Mouse (Mus musculus) layer of hippocampus, adult 11-12 months (tissue): ENCODE results near the gene Rnf213.

ENCODE experiments used
- DNase-seq: peaks from one replicate; pipeline ENCODE4 v3.0.0; 2022; ENCODE audit warnings: low spot score

Rnf213 gene

DNA sequence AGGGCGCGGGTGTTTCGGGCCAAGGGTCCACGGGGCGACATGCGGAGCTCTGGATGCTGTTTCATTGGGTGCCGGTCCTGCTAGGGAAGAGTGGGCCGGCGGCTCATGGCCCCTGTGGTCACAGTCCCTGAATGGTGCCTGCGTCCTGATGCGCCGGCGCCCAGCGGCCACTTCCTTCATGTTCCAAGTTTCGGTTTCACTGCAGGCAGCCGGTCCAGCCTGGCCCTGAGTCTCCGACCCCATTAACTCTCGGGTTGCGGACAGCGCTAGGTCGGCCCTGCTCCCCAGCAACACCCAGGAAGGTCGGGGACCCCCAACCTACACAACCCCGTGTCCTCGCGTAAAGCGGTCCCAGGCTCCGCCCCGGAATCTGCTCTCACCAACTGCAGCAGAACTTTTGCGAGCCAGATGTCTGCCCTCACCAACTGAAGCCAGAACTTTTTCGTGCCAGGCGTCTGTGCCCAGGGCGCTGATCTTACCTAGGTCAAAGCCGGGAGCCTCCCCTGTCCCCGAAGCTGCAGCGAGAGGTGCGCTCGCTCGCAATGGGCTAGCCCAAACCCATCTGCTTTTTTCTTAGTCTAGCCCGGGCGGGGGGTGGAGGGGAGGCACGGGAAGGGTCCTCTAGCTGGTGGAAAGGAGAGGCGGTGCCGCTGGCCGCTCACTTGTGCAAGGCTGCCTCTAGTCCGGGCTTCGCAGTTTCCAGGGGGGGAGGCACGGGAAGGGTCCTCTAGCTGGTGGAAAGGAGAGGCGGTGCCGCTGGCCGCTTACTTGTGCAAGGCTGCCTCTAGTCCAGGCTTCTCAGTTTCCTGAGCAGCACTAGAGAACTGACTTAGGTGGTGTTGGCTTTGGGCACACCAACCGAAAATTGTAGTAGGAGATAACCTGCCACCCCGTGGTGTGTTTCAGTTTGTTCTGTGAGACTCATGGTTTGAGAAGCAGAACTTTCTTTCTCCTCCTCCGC lies 2.3 kb upstream of the Rnf213 start:
- peak; percentile 64 for DNase-seq

DNA sequence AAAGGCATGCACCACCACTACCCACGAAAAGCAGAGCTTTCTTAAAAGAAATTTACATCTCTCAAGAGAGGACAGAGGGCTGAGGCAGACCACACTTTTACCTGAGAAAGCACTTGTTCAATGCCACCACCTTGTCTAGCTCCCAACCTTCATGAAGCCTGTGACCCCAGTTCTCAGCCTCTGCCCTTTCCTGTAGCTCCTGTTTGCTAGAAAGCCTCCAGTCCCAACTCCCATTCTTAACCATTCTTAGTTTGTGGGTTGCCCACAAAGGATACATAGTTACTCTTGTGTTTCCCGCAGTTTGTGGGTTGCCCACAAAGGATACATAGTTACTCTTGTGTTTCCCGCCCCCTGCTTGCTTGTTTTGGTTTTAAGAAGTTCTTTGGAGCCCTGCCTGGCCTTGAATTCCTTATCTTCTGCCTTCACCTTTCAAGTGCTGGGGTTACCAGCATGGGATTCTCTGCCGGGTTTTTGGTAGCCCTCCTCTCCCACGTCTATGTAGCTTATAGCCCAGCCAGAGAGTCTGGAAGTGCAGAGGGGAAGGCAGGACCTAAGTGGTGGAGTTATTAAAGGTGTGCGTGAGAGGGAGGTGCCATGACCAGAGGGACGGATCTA lies 1.4 kb upstream of the Rnf213 start:
- DNase-seq, result no peak

DNA sequence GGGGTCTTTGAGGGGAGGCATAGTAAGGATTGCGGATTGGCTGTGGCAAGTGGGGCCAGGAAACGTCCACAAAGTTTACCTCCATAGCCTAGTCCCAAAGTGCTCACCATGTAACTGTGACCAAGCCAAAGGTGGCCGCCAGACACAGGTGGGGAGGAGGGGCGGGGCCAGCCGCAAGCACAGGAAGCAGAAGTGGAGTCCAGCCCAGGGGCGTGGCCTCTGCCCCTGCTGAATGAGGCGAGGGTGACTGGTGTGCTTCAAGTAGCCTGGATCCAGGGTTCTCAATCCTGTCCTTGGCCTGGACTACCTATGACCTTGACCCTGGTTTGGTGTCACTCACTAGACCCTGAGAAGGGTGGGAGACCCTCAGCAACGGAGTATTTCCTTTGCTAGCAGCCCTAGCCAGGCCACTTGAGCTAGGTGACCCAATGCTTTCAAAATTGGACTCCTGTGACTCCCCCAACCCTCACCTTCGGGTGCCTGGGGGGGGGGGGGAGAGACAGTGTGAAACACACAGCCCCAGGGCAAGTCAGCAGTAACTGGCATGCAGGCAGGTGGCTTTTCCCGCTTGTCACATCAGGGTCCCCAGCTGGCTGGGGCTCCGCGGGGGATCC lies 792 bp upstream of the Rnf213 start:
- DNase-seq, result peak; percentile 28

DNA sequence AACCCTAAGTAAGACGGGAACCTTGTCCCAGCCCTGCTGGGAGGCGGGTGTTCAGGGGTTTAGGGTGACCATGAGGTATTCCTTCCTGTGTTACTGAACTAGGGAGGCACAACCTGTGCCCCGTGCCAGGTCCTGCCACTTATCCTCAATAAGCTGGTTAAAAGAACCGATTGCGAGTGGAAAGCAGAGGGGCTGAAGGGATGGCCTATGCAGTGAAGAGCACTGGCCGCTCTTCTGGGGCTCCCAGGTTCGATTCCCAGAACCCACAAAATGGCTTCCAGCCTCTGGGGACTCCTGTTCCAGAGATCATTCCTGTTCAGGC lies 544 bp downstream of the Rnf213 start:
- DNase-seq, result no peak

DNA sequence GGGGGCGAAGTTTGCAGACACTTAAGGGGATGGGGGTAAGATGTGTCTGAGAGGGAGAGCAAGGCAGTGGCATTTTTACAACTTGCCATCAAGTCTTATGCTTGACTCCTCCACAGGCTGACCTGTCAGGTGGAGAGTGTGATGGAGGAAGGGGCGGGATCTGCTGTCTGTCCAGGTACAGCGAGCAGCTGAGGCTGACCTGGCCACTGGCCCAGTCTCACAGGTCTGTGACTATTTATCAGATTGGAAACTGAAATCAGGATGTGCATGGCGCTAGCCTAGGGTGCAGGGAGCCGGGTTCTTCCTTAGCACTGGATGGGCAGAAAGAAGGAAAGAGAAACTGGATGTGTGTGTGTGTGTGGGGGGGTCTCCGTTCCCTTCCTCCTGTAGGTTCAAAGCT lies 1.3 kb downstream of the Rnf213 start:
- no peak for DNase-seq

DNA sequence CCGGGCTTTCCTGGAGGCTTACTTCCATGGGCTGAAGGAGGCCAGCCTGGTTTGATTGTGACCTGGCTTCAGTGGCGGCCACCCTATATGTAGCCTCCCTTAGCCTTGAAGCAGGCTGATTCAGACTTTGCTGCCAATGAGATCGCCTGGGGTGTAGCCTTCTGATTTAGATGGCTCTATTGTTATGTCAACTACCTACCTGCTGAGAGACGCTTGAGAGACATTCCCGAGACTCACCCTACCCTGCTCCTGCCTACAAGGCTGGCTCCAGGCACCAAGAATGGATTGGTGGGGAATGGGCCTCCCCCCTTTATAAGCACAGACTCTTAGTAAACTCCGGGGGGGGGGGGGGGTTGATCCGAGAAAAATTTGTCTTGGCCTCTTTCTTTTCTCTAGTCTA lies 2.5 kb downstream of the Rnf213 start:
- no peak for DNase-seq

DNA sequence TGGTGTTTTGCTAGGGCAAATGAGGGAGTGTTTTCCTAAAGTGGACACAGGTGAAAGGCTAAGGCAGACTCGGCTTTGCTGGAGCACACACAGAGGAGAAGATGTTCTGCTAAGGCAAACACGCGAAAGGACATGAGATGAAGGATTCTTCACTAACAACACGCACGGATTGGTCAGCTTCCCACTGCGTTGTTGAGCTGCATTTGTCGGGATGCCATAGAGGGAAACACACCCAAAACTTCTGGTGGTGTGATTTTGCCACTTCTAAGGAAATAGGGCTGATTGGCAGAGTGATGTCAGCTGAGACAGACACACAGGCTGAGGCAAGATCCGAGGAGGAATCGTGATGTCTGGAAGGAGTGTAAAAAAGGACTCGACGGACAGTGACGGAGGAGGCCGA lies 3.0 kb downstream of the Rnf213 start:
- DNase-seq, result no peak

DNA sequence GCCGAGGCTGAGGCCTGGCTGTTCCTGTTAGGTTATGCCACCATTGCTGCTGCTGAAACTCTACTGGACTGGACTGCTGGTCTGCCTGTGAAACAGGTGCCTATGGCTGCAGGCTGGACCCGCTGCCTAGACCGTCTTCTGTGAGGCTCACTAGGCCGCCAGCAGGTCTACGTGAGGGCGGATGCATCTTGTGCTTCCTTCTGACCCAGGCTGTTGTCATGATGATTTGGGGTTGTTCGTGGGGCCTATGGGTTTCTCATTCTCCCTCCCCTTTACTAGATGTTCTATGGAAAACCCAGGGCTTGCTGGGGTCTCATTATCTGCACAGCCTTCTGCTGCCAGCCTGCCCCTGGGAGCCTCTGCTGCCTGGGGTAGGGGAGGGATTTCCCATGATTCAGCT lies 3.6 kb downstream of the Rnf213 start:
- no peak for DNase-seq

DNA sequence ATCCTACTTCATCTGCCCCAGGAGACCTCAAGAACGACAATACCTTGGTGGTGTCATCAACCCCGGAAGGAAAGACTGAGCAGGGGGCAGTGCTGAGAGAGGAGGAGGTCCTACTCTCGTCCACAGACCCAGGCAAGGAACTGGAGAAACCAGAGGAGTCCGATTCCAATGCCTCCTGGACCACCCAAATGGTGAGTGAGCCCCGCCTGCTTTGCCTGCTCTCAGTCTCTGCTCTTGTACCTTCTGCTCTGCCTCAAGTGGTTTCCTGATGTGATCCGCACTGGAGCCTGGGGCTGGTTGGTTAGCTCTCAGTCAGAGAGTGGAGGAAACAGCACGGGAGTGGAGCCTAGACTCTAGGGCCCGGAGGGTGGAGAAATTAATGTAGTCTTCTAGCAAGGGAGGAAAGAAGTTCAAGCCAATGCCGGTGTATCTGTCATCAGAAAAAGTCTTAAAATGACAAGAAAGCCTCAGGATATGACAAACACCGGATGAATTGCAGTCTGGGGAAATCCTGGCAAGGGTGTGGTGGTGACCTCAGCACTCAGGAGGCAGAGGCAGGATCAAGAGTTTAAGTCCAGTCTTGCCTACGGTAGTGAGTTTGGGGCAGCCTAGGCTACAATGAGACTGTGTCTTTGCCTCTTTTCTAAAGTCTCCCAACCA lies 9.7 kb downstream of the Rnf213 start:
- no peak for DNase-seq

DNA sequence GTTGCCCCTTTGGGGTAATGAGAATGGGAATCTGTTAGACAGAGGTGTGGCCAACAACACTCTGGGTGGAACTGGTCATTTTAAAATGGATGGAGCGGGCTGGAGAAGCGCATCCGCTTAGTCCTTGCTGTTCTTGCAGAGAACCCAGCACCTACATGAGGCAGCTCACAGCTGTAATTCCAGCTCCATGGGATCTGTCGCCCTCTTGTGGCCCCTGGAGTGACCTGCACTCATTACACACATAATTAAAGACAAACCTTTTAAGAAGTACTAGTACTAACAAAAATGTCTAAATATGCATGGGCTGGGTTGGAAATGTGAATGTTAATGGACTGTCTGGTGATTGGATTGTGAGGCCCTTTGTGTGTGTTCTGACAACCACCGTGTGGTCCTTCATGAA lies 11.7 kb downstream of the Rnf213 start:
- DNase-seq, result no peak

DNA sequence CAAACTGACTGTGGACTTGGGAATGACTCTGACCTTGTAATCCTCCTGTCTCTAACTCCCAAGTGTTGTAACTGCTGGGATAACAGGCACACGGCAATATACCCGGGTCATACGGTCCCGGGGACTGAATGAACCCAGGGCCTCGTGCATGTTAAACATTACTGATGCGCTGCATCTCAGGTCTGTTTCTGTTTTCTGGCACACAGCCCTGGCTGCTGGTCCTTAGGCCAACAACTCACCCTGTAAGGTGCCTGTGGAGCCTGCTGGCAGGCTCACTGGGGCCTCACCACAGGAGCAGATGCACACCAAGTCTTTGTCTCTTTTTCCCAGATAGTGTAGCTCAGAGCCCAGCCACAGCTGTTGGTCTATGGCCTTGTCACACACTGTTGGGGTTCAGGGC lies 14.5 kb downstream of the Rnf213 start:
- no peak for DNase-seq

DNA sequence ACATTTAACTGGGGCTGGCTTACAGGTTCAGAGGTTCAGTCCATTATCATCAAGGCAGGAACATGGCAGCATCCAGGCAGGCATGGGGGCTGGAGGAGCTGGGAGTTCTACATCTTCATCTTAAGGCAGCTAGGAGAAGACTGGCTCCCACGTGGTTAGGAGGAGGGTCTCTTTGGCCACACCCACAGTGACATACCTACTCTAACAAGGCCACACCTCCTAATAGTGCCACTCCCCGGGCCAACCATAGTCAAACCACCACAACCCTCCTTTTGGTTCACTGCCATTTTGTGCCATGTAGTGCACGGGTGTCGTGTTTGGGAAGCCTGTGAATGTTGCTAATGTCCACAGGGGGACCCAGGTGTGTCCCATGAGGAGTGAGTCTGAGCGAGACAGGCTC lies 15.1 kb downstream of the Rnf213 start:
- DNase-seq, result no peak

DNA sequence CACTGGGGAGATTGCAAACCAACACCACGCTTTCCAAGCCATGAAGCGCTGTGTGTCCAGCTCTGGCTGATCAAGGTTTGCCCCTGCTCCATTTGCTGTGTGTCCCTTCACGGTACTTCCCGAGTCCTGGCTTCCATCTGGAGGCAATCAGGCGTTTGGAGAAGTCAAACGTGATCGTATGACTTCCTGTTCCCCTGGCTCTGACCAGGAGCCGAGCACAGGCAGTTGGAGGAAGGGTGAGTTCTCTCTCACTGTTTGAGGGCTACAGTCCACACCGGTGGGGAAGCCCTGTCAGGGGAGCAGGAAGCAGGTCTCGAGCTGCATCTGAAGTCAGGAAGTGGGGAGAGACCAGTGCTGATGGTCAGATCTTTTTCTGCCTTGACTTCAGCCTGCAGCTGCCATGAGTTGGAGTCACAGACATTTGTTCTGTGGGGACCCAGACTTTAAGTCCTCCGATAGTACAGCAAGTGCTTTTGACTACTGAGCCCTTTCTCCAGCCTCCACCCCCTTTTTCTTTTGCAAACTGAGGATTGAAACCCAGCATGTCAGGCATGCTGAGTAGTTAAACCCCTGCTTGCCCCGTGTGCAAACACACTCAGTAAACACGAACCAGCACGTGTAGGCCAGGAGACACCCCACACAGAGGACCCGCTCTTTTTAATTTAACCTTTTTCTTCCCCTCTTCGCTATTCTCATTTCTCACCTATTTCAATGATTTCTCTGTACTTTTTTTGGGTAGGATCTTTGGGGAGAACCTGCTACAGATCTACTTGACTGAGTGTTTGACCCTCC lies 26.6 kb downstream of the Rnf213 start:
- DNase-seq, result no peak

DNA sequence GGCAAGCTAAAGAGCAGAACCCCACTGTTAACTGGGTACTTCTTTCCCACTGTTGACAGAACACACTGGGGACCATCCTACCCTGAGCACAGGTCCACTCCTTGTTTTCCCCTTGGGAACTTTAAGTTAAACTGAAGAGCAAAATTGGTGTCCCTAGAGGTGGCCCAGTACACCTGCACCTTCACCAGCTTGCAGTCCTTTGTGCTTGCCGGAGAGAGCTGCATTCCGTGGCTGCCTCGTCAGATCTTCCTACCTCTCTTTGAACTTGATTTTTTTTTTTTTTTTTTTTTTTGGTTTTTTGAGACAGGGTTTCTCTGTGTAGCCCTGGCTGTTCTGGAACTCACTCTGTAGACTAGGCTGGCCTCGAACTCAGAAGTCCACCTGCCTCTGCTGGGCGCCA lies 27.5 kb downstream of the Rnf213 start:
- DNase-seq, result no peak

DNA sequence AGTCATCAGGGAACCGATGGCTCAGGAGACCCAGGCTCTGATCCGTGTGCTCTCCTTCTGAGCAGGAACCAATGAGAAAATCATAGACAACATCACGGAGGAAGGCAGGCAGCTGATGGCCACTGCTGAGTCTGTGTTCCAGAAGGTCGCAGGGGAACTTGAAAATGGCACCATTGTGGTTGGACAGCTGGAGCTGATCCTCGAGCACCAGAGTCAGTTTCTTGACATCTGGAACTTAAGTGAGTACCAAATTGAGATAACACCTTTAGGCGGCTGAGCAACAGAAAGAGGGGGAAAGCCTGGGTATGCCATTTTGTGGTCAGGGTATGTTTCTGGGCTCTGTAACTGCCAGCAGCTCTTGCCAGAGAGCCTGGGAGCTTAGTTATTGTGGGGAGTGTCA lies 34.5 kb downstream of the Rnf213 start:
- no peak for DNase-seq

DNA sequence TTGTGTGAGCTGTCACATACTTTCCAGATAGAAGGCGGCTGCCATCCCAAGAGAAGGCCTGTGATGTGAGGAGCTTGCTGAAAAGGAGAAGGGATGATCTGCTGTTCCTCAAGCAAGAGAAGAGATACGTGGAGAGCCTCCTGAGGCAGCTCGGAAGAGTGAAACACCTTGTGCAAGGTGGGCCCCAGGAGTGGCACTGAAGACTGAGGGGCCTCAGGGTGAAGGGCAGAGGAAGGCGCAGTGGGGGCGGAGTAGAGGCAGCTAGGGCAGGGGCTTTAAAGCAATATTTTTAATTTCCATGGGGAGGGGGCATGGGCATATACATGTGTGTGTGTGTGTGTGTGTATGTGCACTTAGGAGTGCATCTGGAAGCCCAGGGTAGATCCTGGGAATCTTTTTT lies 35.1 kb downstream of the Rnf213 start:
- DNase-seq, result no peak

DNA sequence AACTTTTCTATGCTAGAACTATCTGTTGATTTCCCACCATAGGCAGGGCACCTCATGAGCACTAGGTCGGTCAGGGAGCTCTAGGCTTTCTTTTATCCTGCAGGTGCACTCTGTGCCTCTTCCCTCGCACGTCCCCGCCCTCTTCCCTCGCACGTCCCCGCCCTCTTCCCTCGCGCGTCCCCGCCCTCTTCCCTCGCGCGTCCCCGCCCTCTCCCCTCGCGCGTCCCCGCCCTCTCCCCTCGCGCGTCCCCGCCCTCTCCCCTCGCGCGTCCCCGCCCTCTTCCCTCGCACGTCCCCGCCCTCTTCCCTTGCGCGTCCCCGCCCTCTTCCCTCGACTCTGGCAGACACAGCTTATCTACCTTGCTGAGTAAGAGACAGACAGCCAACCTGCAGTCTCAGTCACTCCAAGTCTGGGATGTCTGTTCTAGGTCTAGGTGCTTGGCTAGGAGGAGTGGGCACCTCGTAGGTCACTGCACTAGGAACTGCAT lies 35.8 kb downstream of the Rnf213 start:
- DNase-seq, result no peak

DNA sequence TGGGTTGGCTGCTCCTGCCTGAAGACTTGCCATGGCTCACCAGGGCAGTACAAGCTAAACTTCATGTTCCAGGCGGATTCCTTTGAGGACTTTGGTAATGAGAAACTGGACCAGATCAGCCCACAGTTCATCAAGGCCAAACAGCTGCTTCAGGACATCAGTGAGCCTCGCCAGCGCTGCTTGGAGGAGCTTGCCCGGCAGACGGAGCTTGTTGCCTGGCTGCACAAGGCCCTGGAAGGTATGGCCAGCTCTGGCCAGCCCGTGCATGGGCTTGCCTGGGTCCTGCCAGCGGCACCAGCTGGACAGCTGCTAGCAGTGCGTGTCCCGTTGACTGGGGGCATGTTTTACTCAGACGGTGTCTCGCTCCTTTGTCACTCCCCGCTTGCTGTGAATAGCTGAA lies 38.6 kb downstream of the Rnf213 start:
- DNase-seq, result no peak

DNA sequence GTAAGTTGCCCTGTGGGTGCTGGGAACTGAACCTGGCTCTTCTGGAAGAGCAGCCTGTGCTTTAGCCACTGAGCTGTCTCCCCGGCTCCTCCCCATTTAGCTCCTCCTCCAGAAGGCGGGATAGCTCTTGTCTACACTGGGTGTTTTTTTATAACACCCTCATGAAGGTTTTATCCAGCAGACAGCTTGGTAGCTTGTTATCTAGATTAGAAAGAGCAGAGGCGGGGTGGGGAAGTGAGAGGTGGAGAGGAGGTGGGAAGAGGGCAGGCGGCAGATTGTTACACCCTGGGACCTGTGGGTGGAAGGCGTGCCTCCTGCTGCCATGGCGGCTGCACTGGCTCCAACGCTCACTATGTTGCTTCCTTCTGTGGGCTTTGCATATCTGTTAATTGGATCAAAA lies 39.8 kb downstream of the Rnf213 start:
- peak; percentile 16 for DNase-seq

DNA sequence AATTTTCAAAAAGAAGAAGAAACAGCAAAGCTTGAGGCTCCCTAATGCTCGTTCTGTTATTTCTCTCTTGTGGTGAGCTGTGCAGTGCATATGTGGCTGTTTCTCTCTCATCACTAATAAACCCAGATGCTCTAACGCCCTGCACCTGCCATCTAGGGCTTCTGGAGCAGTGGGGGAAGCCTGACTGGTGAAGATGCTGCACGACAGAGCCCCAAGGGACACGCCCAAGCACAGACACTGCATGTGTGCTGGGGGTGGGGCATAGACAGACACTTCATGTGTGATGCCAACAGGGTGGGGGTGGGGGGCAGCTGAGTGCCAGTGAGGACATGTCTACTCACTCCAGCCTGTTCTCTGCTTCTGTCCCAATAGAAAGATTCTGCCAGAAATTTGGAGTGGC lies 41.4 kb downstream of the Rnf213 start:
- DNase-seq, result no peak

DNA sequence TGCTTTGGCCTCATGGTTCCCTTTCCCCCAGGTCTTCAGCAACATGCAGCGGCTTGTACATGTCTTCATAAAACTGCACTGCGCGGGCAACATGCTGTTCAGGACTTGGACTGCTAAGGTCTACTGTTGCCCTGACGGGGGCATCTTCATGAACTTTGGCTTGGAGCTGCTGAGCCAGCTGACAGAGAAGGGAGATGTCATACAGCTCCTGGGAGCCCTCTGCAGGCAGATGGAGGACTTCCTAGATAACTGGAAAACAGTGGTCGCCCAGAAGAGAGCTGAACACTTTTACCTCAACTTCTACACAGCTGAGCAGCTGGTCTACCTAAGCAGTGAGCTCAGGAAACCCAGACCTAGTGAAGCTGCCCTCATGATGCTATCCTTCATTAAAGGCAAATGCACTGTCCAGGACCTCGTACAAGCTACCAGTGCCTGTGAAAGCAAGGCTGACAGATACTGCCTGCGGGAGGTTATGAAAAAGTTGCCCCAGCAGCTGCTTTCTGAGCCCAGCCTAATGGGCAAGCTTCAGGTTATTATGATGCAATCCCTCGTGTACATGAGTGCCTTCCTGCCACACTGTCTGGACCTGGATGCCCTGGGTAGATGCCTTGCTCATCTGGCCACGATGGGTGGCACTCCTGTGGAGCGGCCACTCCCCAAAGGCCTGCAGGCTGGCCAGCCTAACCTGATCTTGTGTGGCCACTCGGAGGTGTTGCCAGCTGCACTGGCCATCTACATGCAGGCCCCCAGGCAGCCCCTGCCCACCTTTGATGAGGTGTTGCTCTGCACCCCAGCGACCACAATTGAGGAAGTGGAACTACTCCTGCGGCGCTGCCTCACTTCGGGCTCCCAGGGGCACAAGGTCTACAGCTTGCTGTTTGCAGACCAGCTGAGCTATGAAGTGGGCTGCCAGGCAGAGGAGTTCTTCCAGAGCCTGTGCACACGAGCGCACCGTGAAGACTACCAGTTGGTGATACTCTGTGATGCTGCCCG lies 43.3 kb downstream of the Rnf213 start:
- DNase-seq, result peak; percentile 8
